Mouse (Mus musculus): ENCODE measurements around the gene Trap1. TPM values are rescaled to one million over a fixed set of nuclear protein-coding genes. Genes with fewer than 3 reads are reported as not detected.
"Not testable (repeated sequence)": the region's sequence is repeated elsewhere in the genome, so short reads cannot be mapped to it uniquely, and the experiment has no call there.

Gene Trap1
- polyA plus RNA-seq, 1 experiment: 55.1 TPM

GRCm38 (mm10) chr16:4034476-4034875 is 43.2 kb downstream of the Trap1 start:
- no peak for DNase-seq (ENCODE audit: low read depth)
- TF ChIP-seq POLR2A (IDR thresholded peaks at IDR 0.05; ENCODE audit: borderline replicate concordance, extremely low read depth, insufficient read depth, insufficient read length, poor library complexity, severe bottlenecking) (no peak), CTCF (IDR thresholded peaks at IDR 0.05; ENCODE audit: borderline replicate concordance, extremely low read depth, insufficient read depth, insufficient read length) (no peak)

- DNase-seq (ENCODE audit: low read depth): no peak
- no peak for TF ChIP-seq CTCF (IDR thresholded peaks at IDR 0.05; ENCODE audit: borderline replicate concordance, extremely low read depth, insufficient read depth, insufficient read length)
- no peak for TF ChIP-seq POLR2A (IDR thresholded peaks at IDR 0.05; ENCODE audit: borderline replicate concordance, extremely low read depth, insufficient read depth, insufficient read length, poor library complexity, severe bottlenecking)
Measured at GRCm38 (mm10) chr16:4033971-4034370, 43.7 kb downstream of the Trap1 start.

- DNase-seq (ENCODE audit: low read depth): no peak
- TF ChIP-seq POLR2A (IDR thresholded peaks at IDR 0.05; ENCODE audit: borderline replicate concordance, extremely low read depth, insufficient read depth, insufficient read length, poor library complexity, severe bottlenecking) (no peak), CTCF (IDR thresholded peaks at IDR 0.05; ENCODE audit: borderline replicate concordance, extremely low read depth, insufficient read depth, insufficient read length) (no peak)
Measured at GRCm38 (mm10) chr16:4032341-4032748, 45.3 kb downstream of the Trap1 start.

- TF ChIP-seq CTCF (IDR thresholded peaks at IDR 0.05; ENCODE audit: borderline replicate concordance, extremely low read depth, insufficient read depth, insufficient read length) (no peak), POLR2A (IDR thresholded peaks at IDR 0.05; ENCODE audit: borderline replicate concordance, extremely low read depth, insufficient read depth, insufficient read length, poor library complexity, severe bottlenecking) (no peak)
- DNase-seq (ENCODE audit: low read depth): no peak
Measured at GRCm38 (mm10) chr16:4031441-4032274, 46.0 kb downstream of the Trap1 start.

GRCm38 (mm10) chr16:4030501-4030900 is 47.1 kb downstream of the Trap1 start:
- DNase-seq (ENCODE audit: low read depth): no peak
- TF ChIP-seq CTCF (IDR thresholded peaks at IDR 0.05; ENCODE audit: borderline replicate concordance, extremely low read depth, insufficient read depth, insufficient read length): no peak
- no peak for TF ChIP-seq POLR2A (IDR thresholded peaks at IDR 0.05; ENCODE audit: borderline replicate concordance, extremely low read depth, insufficient read depth, insufficient read length, poor library complexity, severe bottlenecking)

GRCm38 (mm10) chr16:4029371-4029841 is 48.2 kb downstream of the Trap1 start:
- DNase-seq (ENCODE audit: low read depth): no peak

GRCm38 (mm10) chr16:4027211-4027610 is 50.4 kb downstream of the Trap1 start:
- TF ChIP-seq POLR2A (IDR thresholded peaks at IDR 0.05; ENCODE audit: borderline replicate concordance, extremely low read depth, insufficient read depth, insufficient read length, poor library complexity, severe bottlenecking) (no peak), CTCF (IDR thresholded peaks at IDR 0.05; ENCODE audit: borderline replicate concordance, extremely low read depth, insufficient read depth, insufficient read length) (no peak)
- no peak for DNase-seq (ENCODE audit: low read depth)

More at GRCm38 (mm10) chr16:4029371-4029841, 48.2 kb downstream of the Trap1 start:
- TF ChIP-seq CTCF (IDR thresholded peaks at IDR 0.05; ENCODE audit: borderline replicate concordance, extremely low read depth, insufficient read depth, insufficient read length): no peak
- TF ChIP-seq POLR2A (IDR thresholded peaks at IDR 0.05; ENCODE audit: borderline replicate concordance, extremely low read depth, insufficient read depth, insufficient read length, poor library complexity, severe bottlenecking): no peak

- TF ChIP-seq CTCF (IDR thresholded peaks at IDR 0.05; ENCODE audit: borderline replicate concordance, extremely low read depth, insufficient read depth, insufficient read length) (no peak), POLR2A (IDR thresholded peaks at IDR 0.05; ENCODE audit: borderline replicate concordance, extremely low read depth, insufficient read depth, insufficient read length, poor library complexity, severe bottlenecking) (no peak)
- no peak for DNase-seq (ENCODE audit: low read depth)
Measured at GRCm38 (mm10) chr16:4026672-4027071, 51.0 kb downstream of the Trap1 start.

GRCm38 (mm10) chr16:4022719-4023118 is 54.9 kb downstream of the Trap1 start:
- DNase-seq (ENCODE audit: low read depth): no peak
- TF ChIP-seq POLR2A (IDR thresholded peaks at IDR 0.05; ENCODE audit: borderline replicate concordance, extremely low read depth, insufficient read depth, insufficient read length, poor library complexity, severe bottlenecking) (no peak), CTCF (IDR thresholded peaks at IDR 0.05; ENCODE audit: borderline replicate concordance, extremely low read depth, insufficient read depth, insufficient read length) (no peak)

GRCm38 (mm10) chr16:4021241-4021640 is 56.4 kb downstream of the Trap1 start:
- no peak for DNase-seq (ENCODE audit: low read depth)
- no peak for TF ChIP-seq CTCF (IDR thresholded peaks at IDR 0.05; ENCODE audit: borderline replicate concordance, extremely low read depth, insufficient read depth, insufficient read length)

- not testable (repeated sequence) for DNase-seq (ENCODE audit: low read depth)
Measured at GRCm38 (mm10) chr16:4017466-4017865, 60.2 kb downstream of the Trap1 start.

GRCm38 (mm10) chr16:4016786-4017185 is 60.8 kb downstream of the Trap1 start:
- DNase-seq (ENCODE audit: low read depth): not testable (repeated sequence)
